Mouse (Mus musculus): ENCODE measurements around the gene Mapk14. TPM values are rescaled to one million over a fixed set of nuclear protein-coding genes. Genes with fewer than 3 reads are reported as not detected.

The Mapk14 gene
- polyA plus RNA-seq, 1 experiment from 2014 or later: 24.5 TPM

- WGBS (ENCODE audit: insufficient replicate concordance): 40% methylated on average over 5 of the region's 5 CpGs
Observed at GRCm38 (mm10) chr17:28756447-28756846, 65.3 kb downstream of the Mapk14 start.

GRCm38 (mm10) chr17:28757470-28757869 lies 66.3 kb downstream of the Mapk14 start:
- H3K27ac ChIP-seq (ENCODE audit: low read depth): no peak overlapping the region
- H3K27me3 ChIP-seq (ENCODE audit: insufficient read depth, low read length): no peaks in the 10 kb centered on the region
- no peak overlapping the region for H3K4me2 ChIP-seq (ENCODE audit: low read depth, low read length)
- ATAC-seq (no peak), DNase-seq (no peak)
- no peak overlapping the region for H3K4me3 ChIP-seq (ENCODE audit: low read depth, low read length)
- no peaks in the 10 kb centered on the region for H3K36me3 ChIP-seq (replicated peaks; ENCODE audit: insufficient read depth, low read length)
- H3K9me3 ChIP-seq (ENCODE audit: low read length): no peaks in the 10 kb centered on the region
- no peak overlapping the region for H3K9ac ChIP-seq (replicated peaks)
- no peak for TF ChIP-seq CTCF (IDR thresholded peaks at IDR 0.05; ENCODE audit: low read depth)
- no peak for TF ChIP-seq EP300 (IDR thresholded peaks at IDR 0.05; ENCODE audit: low read depth)
- WGBS (ENCODE audit: insufficient replicate concordance): 58% methylated on average over 2 of the region's 2 CpGs
- no peaks in the 10 kb centered on the region for H3K4me1 ChIP-seq (ENCODE audit: insufficient read depth)

More at GRCm38 (mm10) chr17:28756447-28756846, 65.3 kb downstream of the Mapk14 start:
- Histone ChIP-seq H3K27ac (ENCODE audit: low read depth) (peak overlapping the region; percentile 44; the same call in 1 of the 2 replicates), H3K27me3 (ENCODE audit: insufficient read depth, low read length) (no peaks in the 10 kb centered on the region), H3K4me3 (ENCODE audit: low read depth, low read length) (no peak overlapping the region), H3K4me2 (ENCODE audit: low read depth, low read length) (no peak overlapping the region), H3K9me3 (ENCODE audit: low read length) (no peaks in the 10 kb centered on the region), H3K4me1 (ENCODE audit: insufficient read depth) (no peaks in the 10 kb centered on the region), H3K36me3 (replicated peaks; ENCODE audit: insufficient read depth, low read length) (no peaks in the 10 kb centered on the region), H3K9ac (replicated peaks) (no peak overlapping the region)
- no peak for TF ChIP-seq EP300 (IDR thresholded peaks at IDR 0.05; ENCODE audit: low read depth)
- TF ChIP-seq CTCF (IDR thresholded peaks at IDR 0.05; ENCODE audit: low read depth): no peak
- DNase-seq (no peak), ATAC-seq (no peak)

GRCm38 (mm10) chr17:28760736-28761312 lies 69.7 kb downstream of the Mapk14 start:
- Histone ChIP-seq H3K4me2 (ENCODE audit: low read depth, low read length) (no peak overlapping the region), H3K9ac (replicated peaks) (no peak overlapping the region), H3K27ac (ENCODE audit: low read depth) (peak overlapping the region; percentile 80), H3K27me3 (ENCODE audit: insufficient read depth, low read length) (no peaks in the 10 kb centered on the region), H3K9me3 (ENCODE audit: low read length) (no peaks in the 10 kb centered on the region), H3K4me1 (ENCODE audit: insufficient read depth) (no peaks in the 10 kb centered on the region), H3K4me3 (ENCODE audit: low read depth, low read length) (no peak overlapping the region), H3K36me3 (replicated peaks; ENCODE audit: insufficient read depth, low read length) (no peaks in the 10 kb centered on the region)
- 51% methylated on average over 8 of the region's 8 CpGs for WGBS (ENCODE audit: insufficient replicate concordance)
- ATAC-seq: peak; percentile 91
- peak; percentile 78 for DNase-seq
- TF ChIP-seq EP300 (IDR thresholded peaks at IDR 0.05; ENCODE audit: low read depth): peak; percentile 88
- TF ChIP-seq CTCF (IDR thresholded peaks at IDR 0.05; ENCODE audit: low read depth): no peak

GRCm38 (mm10) chr17:28761871-28762270 lies 70.7 kb downstream of the Mapk14 start:
- Histone ChIP-seq H3K4me2 (ENCODE audit: low read depth, low read length) (no peak overlapping the region), H3K27ac (ENCODE audit: low read depth) (no peak overlapping the region), H3K4me3 (ENCODE audit: low read depth, low read length) (no peak overlapping the region), H3K9ac (replicated peaks) (no peak overlapping the region), H3K9me3 (ENCODE audit: low read length) (no peaks in the 10 kb centered on the region), H3K36me3 (replicated peaks; ENCODE audit: insufficient read depth, low read length) (no peaks in the 10 kb centered on the region), H3K27me3 (ENCODE audit: insufficient read depth, low read length) (no peaks in the 10 kb centered on the region), H3K4me1 (ENCODE audit: insufficient read depth) (no peaks in the 10 kb centered on the region)
- peak; percentile 87 for DNase-seq
- WGBS (ENCODE audit: insufficient replicate concordance): 10% methylated on average over 3 of the region's 3 CpGs
- ATAC-seq: peak; percentile 20; the same call in 1 of the 2 replicates
- TF ChIP-seq CTCF (IDR thresholded peaks at IDR 0.05; ENCODE audit: low read depth) (peak; percentile 98), EP300 (IDR thresholded peaks at IDR 0.05; ENCODE audit: low read depth) (no peak)

- Histone ChIP-seq H3K4me3 (ENCODE audit: low read depth, low read length) (no peak overlapping the region), H3K4me2 (ENCODE audit: low read depth, low read length) (no peak overlapping the region), H3K36me3 (replicated peaks; ENCODE audit: insufficient read depth, low read length) (no peaks in the 10 kb centered on the region), H3K9me3 (ENCODE audit: low read length) (no peaks in the 10 kb centered on the region), H3K27me3 (ENCODE audit: insufficient read depth, low read length) (peaks cover 32% of the 10 kb centered on the region), H3K27ac (ENCODE audit: low read depth) (no peak overlapping the region), H3K9ac (replicated peaks) (no peak overlapping the region), H3K4me1 (ENCODE audit: insufficient read depth) (peaks cover 13% of the 10 kb centered on the region)
- ATAC-seq (no peak), DNase-seq (no peak)
- WGBS (ENCODE audit: insufficient replicate concordance): 32% methylated on average over 3 of the region's 3 CpGs
- no peak for TF ChIP-seq EP300 (IDR thresholded peaks at IDR 0.05; ENCODE audit: low read depth)
- no peak for TF ChIP-seq CTCF (IDR thresholded peaks at IDR 0.05; ENCODE audit: low read depth)
Observed at GRCm38 (mm10) chr17:28766203-28766602, 75.1 kb downstream of the Mapk14 start.

- Histone ChIP-seq H3K9me3 (ENCODE audit: low read length) (no peaks in the 10 kb centered on the region), H3K27ac (ENCODE audit: low read depth) (no peak overlapping the region), H3K4me1 (ENCODE audit: insufficient read depth) (peaks cover 13% of the 10 kb centered on the region), H3K36me3 (replicated peaks; ENCODE audit: insufficient read depth, low read length) (no peaks in the 10 kb centered on the region), H3K9ac (replicated peaks) (no peak overlapping the region), H3K4me3 (ENCODE audit: low read depth, low read length) (no peak overlapping the region), H3K4me2 (ENCODE audit: low read depth, low read length) (no peak overlapping the region), H3K27me3 (ENCODE audit: insufficient read depth, low read length) (peaks cover 32% of the 10 kb centered on the region)
- DNase-seq: no peak
- WGBS (ENCODE audit: insufficient replicate concordance): 78% methylated on average over 11 of the region's 11 CpGs
- no peak for ATAC-seq
- TF ChIP-seq EP300 (IDR thresholded peaks at IDR 0.05; ENCODE audit: low read depth): no peak
- TF ChIP-seq CTCF (IDR thresholded peaks at IDR 0.05; ENCODE audit: low read depth): no peak
Observed at GRCm38 (mm10) chr17:28766781-28767515, 75.8 kb downstream of the Mapk14 start.

Measured in liver, postnatal 0 days (tissue).